Mouse (Mus musculus) ES-CJ7 (cell line): ENCODE data around the gene Fut1.

ENCODE experiments used
- DNase-seq: peaks from one replicate; pipeline ENCODE4 v3.0.0; 2011; ENCODE audit warnings: low read depth, low spot score

The Fut1 gene

DNA sequence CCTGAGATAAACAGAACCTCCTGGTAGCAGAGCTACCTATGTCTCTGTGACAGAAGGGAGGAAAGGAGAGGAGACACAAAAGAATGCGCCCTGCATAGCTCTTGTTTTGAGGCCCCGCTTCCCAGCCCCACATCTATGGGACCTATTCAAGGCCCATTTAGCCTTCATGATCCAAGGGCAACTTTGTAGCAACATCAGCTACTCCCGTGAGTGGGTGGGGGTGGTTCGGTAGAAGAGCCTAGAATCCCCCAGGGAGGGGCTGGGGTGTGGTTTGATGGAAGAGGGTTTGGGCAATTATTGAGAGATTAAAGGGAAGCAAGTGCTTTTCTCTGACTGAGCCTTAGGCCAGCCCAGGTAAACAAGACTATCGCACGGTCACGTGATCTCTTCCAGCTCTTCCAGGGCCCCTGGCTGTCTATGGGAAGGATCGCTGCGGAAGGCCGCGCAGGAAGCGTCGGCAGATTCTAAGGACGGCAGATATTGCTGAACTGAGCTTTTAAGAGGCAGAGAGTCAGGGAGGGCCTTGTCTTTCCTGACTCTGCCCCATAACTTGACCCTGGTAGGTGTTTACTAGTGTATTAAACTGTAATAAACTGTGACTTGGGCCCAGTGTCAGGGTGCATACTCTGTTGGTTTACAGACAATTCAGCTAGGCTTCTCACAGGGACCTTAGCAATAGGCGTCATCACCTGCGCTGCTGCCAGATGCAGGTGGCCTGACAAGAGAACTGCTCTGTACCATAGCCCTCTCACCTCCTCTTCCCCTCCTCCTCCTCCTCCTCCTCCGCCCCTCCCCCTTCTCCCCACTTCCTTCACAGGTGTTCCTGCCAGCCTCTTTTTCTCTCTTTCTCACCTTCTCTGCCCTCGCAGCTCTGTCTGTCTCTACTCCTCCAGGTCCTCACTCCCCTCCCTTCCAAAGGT, 17.9 kb upstream of the Fut1 start:
- peak; percentile 35 for DNase-seq

DNA sequence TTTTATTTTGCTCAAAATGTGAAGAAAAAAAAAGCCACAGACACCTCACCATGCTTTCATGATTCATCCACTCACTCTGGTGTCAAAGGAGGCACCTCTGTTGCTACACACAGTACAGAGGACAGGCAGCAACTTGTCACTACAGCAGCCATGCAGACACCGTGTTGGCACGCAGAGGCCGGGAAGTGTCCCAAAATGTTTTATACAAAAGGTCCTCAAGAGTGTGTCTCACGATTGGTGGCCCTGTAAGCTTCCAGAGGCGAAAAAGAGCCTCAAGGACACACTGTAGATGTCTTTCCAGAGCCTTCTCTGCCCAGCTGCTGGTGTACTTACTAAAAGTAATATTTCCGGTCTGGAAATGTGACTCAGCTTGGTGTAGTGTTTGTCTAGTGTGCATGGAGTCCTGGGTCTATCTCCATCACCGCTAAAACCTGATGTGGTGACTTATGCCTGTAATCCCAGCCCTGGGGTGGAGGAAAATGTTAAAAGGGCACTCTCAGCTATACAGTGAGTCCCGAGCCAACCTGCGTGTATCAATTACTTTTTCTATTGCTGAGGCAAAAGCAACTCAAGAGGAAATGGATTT, 11.3 kb upstream of the Fut1 start:
- DNase-seq, result no peak

DNA sequence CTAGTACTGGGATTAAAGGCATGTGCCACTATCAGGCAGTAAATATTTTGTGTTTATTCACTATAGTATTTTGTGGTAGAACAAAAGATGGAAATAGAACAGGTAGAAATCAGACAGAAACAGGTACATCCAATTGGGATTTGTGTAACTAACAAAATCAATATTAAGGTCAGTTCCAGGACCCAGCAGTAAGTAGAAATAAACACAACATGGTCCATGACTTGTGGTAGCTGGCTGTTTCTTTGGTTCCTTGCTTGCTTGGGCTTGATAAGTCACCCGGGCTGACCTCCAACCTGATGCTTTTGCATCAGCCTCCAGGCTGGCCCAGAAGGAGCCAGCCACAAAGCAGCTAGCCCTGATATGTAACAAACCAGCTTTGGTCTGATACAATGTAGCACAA, 7.6 kb upstream of the Fut1 start:
- no peak for DNase-seq

DNA sequence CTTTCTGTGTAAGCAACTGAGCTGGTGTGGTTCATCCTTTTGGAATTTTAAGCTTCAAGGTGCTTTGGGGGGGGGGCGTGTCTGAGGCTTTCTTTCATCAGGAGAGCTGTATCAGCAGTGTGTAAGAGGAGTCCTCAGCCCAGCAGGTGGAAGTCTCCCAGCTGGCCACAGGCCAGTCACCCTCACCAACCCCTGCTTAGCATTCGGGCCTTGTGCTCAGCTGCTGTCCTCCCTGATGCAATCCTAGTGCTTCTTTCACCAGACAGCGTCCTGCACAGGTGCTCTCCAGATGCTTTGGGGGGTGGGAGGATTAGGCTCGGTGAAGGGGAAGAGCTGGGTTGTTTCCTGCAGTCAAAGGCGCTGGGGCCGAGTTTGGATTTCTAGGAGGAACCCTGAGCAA, 812 bp upstream of the Fut1 start:
- no peak for DNase-seq

DNA sequence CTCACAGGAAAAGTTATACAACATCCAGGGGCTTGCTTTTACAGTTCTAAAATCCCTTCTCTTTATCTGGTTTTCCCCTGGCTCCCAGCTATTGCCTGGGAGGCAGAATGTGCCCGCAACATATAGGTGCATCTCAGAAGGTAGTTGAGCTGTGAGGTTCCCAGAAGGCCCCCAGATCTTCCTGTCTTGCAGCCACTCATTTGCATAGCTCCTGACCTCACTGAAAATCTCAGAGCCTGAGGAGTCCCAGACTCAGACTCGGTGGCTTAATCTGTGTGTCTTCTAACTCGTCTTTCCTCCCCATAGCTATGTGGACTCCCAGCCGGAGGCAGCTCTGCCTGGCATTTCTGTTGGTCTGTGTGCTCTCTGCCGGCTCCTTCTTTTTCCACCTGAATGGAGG, 1.2 kb downstream of the Fut1 start:
- no peak for DNase-seq

DNA sequence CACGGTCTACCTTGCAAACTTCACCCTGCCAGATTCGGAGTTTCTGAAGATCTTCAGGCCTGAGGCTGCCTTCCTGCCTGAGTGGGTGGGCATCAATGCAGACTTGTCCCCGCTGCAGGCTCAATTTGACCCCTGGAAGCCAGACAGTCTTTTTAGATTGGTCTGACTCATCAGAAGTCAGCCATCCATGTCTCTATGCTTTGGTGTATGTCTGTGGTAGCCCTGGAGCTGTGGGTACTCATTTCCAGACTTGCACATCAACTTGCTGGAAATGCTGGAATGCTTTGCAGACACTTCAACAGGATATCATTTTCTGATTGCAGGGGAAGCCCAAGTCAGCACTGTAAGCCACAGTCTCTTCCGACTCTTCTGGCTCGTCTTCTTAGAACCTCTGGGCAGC, 2.5 kb downstream of the Fut1 start:
- DNase-seq, result no peak

DNA sequence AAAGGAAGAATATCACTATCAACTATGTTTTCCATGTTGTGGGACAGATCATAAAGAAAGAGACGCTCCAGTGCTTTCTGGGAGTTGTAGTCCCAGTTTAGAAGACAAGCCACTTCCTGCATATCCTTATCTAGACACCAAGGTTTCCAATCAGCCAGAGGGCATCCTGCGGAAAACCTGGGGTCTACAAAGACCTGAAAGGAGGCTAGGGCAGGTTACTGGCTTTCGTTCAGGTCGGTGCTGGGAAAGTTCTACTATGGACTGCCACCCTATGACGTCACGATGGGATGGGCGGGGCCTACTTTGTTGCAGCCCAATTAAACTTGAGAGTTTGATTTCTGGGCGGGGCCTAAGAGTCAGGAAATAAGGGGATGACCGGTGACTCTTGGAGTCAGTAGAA, 4.4 kb downstream of the Fut1 start, which contains the start of gene Izumo1:
TSS of gene Izumo1 (plus strand) at position 369 of the 400 bp plus-strand sequence.
- peak; percentile 83 for DNase-seq

DNA sequence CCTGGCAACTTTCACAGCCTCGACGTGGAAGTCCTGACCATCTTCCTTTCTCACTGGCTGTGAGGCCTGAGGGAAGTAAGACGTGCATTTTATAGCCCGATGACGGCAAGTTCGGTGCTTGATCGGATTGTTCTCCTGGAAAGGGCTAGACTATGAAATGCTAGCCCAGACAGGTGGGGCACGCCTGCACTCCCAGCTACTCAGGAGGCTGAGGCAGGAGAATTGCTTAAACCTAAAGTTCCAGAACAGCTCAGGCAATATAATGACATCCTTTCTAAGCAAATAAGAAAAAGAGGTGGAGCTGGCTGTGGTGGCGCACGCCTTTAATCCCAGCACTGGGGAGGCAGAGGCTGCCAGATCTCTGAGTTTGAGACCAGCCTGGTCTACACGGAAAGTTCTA, 6.4 kb downstream of the Fut1 start:
- DNase-seq, result no peak

DNA sequence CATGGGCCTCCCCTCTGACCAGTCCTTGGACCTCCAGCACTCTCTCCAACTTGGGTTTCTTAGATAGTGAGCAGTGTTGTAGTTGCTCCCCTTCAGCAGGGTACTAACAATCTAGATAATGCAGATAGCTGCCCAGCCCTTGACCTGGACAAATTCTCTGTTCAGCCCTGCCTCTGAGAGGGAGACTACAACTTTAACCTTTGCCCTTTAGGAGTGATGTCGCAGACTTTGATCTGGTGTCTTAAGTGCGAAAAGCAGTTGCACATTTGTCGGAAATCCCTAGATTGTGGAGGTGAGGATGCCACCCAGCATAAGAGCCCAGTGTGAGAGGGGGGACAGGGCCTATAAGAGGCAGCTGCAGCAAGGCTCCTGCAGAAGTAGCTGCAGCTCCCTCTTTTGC, 7.6 kb downstream of the Fut1 start:
- DNase-seq, result no peak

DNA sequence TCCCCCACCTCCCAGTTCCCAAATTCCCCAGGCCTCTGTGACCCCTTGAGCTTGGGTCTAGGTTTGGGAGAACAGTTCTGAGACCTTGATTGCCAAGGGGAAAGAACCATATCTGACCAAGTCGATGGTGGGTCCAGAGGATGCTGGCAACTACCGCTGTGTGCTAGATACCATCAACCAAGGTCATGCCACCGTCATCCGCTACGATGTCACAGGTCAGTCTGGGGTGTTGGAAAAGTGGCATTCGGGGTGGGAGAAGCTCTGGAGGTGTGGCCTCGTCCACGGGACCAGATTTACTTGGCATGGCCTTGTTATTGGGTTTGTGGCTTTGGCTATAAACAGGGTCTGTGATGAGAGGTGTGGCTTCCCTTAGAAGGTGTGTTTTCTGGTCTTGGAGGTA, 8.4 kb downstream of the Fut1 start:
- no peak for DNase-seq

DNA sequence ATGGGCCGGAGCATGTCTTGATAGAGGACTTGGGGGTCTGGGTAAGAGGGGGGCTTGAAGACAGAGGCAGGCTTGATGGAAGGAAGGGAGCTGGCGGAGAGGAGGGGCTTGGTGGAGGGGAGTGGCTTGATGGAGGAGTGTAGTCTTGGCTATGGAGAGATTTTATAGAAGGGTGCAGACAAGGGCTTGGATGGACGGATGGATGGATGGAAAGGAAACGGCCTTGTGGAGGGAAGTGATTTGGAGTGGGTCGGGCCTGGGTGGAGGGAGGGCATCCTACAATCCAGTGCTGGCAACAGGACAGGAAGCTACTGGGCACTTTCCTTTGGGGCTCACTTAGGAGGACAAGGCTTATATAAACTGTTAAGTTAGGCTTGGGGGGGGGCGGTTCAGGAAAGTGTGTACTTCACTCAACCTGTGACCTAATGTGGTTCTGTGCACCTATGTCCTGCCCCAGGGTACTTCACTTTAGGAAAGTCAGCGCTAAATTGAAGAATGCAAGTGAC, 9.5 kb downstream of the Fut1 start:
- DNase-seq, result no peak

DNA sequence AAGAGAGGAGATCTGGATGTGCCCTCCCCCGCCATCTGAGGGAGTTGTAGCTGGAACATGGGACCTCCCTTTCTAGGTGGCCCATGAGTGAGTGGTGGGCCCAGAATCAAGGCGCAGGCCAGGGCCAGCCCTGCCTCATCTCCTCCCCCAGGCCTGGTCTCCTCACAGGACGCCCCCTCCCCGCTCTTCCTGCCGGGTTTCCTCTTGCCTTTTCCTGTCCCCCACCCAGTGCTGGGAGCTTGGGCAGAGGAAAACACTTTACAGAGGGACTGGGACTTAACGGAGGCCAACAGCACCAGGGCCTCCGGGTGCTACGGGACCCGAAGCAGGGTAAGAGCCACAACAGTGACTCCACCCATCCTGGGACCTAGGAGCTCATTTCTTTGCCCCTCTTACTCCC, 10.2 kb downstream of the Fut1 start, which contains the start of gene Rasip1:
TSS of gene Rasip1 (plus strand) at position 228 of the 400 bp plus-strand sequence.
- no peak for DNase-seq

DNA sequence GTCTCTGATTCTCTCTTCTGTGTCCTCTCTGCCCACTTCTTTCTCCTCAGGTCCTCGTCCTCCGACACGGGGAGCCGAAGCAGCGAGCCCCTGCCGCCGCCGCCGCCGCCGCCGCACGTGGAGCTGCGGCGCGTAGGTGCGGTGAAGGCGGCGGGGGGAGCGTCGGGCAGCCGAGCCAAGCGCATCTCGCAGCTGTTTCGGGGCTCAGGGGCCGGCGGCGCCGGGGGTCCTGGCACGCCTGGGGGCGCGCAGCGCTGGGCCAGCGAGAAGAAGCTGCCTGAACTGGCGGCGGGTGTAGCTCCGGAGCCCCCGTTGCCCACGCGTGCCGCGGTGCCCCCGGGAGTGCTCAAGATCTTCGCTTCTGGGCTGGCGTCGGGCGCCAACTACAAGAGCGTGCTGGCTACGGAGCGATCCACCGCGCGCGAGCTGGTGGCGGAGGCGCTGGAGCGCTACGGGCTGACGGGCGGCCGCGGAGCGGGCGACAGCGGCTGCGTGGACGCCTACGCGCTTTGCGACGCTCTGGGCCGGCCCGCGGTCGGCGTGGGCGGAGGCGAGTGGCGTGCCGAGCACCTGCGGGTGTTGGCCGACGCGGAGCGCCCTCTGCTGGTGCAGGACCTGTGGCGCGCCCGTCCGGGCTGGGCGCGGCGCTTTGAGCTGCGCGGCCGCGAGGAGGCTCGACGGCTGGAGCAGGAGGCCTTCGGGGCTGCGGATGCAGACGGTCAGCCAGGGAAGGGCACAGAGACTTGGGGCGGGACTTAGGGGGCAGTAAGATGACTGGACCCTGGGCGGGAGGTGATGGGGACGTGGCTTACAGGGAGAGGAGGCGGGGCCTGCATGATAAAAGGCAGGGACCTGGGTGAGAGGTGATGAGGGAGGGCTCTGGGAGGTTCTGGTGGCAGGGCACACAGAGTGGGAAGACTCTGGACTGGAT, 11.5 kb downstream of the Fut1 start:
- peak; percentile 88 for DNase-seq

DNA sequence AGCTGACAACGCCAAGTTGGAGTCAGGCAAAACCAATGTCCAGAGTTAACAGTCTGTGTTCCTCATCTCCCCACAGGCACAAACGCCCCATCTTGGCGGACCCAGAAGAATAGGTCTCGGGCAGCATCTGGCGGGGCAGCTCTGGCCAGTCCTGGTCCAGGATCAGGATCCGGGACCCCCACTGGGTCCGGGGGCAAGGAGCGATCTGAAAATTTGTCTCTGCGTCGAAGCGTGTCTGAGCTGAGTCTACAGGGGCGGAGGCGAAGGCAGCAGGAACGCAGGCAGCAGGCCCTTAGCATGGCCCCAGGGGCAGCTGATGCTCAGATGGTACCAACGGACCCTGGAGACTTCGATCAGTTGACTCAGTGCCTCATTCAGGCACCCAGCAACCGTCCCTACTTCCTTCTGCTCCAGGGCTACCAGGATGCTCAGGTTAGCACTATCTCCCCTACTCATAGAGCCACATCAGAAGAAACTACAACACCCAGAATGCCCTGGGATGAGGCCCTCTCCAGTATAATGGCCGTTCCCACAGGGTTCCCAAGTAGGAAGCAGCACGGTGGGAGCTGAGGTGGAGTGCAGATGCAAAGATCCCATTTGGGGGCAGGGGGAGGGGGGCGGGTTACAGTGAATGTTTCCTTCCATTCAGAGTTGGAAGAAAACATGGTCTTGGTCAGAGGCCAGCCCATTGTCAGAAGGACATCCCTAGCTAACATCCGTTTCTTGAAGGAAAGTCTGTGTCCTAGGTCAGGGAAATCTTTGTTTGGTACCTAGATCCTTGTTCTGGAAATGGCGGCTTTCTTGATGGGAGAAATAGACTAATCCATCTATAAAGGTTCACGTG, 13.2 kb downstream of the Fut1 start:
- DNase-seq, result peak; percentile 75

DNA sequence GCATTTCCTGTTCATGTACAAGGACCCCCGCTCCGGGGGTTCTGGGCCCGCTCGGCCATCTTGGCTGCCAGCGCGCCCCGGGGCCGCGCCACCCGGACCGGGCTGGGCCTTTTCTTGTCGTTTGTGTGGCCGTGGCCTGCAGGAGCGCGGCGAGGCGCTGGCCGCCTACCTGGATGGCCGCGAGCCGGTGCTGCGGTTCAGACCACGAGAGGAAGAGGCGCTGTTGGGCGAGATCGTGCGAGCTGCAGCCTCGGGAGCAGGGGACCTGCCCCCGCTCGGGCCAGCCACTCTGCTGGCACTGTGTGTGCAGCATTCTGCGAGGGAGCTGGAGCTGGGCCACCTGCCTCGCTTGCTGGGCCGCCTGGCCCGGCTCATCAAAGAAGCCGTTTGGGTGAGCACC, 15.4 kb downstream of the Fut1 start:
- no peak for DNase-seq

DNA sequence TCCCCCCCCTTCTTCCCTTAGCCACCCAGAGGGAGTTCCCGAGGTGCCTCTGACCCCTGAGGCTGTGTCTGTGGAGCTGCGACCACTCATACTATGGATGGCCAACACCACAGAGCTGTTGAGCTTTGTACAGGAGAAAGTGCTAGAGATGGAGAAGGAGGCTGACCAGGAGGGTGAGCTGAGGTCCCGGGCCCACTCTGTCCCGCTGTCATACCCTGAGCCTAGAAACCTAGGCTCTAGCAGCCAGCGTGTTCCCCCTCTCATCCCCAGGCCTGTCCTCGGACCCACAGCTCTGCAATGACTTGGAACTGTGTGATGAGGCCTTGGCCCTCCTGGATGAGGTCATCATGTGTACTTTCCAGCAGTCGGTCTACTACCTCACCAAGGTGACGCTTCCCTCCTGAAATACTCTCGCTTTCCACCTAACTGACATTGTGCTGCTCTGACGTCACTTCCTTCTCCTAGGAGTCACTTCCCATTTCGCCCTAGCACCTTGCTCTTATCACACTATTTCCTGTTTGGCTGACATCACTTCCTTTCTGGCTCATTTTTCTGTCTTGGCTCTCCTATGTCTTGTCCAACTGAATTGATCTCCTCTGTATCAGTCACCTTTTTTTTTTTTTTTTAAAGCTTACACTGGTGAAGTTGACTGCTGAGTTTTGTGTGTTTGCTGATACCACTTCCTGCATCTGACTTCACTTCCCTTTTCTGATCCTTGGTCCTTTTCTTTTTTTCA, 18.0 kb downstream of the Fut1 start:
- no peak for DNase-seq

DNA sequence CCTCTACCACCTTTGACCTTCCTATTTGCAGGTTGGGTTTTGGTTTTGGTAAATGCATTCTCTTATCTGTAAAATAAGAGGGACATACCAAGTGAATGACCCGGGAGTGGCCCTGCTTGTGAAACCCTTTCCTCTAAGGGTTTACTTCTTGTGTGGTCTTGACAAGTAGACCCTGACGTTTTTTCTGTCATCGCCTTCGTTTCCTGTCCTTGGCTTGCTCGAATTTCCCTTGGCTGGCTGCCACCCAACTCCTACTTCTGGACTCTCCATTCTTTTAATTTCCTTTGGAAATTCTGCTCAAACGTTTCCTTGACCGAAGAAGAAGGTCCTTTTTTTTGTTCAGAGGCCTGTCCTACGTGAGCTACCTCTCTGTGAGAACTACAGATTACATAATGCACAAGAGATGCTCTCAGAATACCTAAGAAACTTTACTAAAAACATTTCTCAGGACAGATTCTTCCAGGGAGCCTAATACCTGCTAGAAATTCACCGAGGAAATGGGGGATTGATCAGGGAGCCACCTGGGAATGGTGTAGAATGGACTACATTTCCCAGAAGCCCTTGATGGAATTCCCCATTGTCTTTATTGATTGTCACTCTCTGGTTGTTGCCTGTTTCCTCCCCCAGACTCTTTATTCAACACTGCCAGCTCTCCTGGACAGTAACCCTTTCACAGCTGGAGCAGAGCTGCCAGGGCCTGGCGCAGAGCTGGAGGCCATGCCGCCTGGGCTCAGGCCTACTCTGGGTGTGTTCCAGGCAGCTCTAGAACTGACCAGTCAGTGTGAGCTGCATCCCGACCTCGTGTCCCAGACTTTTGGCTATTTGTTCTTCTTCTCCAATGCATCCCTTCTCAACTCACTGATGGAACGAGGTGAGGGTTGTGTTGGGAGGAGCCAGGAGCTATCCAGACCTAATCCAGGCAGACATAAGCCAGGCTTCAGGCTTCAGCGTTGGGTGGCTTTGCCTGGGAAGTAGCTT, 18.9 kb downstream of the Fut1 start:
- DNase-seq, result no peak

DNA sequence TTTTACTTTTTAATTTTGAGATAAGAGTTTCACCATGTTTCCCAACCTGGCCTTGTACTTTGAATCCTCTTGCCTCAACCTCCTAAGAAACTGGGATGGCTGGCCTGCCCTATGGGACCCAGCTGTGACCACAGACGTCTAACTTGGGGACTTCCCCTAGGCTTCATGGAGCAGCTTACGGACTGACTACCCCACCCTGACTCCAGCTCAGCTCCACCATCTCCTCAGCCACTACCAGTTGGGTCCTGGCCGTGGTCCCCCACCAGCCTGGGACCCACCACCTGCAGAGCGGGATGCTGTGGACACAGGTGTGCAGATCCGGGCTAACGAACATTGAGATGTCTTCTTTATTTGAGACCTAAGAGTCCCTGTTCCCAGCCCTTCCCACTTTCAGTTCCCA, 20.6 kb downstream of the Fut1 start:
- no peak for DNase-seq
